ENCODE assay signal across 25 mouse cellular contexts in genomic region chr19:28408787-28409186, GRCm38 (mm10).
"Had no signal": no experiment of that assay in that cellular context is flagged by ENCODE, and none has a peak within 500 bp of the region (broad histone marks: within the 10 kb centered on the region; RNA-seq: fewer than 3 reads in every experiment).

No protein-coding gene starts in this region.

- H3K9me3 ChIP-seq: limb, embryonic 10.5 days; liver, embryonic 12.5 days; liver, embryonic 15.5 days; lung, embryonic 15.5 days; neural tube, embryonic 15.5 days had no signal

- H3K4me2 ChIP-seq: limb, embryonic 13.5 days; liver, embryonic 12.5 days; liver, embryonic 15.5 days; lung, embryonic 15.5 days; neural tube, embryonic 12.5 days; neural tube, embryonic 15.5 days had no signal

- ATAC-seq: intestine, embryonic 16.5 days; liver, embryonic 12.5 days had no signal

- DNase-seq: kidney, adult 18-20 months; kidney, postnatal 10 days; kidney, postnatal 36 days; liver; lung, adult 18-20 months; lung, postnatal 10 days; lung, postnatal 36 days; midbrain, embryonic 14.5 days; right cerebral cortex, adult 18-20 months; right cerebral cortex, postnatal 14 days; right cerebral cortex, postnatal 4 days; thymus, adult 2 months; thymus, postnatal 14 days; thymus, postnatal 4 days had no signal

- H3K4me1 ChIP-seq: limb, embryonic 10.5 days; liver, embryonic 12.5 days; liver, embryonic 15.5 days; lung, embryonic 15.5 days; megakaryocyte, embryonic 14.5 days; midbrain, embryonic 10.5 days; neural tube, embryonic 12.5 days; neural tube, embryonic 15.5 days had no signal

- H3K27me3 ChIP-seq: limb, embryonic 13.5 days; liver, embryonic 12.5 days; liver, embryonic 15.5 days; lung, embryonic 15.5 days; megakaryocyte, embryonic 14.5 days; neural tube, embryonic 12.5 days; neural tube, embryonic 15.5 days had no signal

- H3K4me3 ChIP-seq: limb, embryonic 10.5 days; limb, embryonic 13.5 days; liver, embryonic 12.5 days; liver, embryonic 15.5 days; lung, embryonic 15.5 days; megakaryocyte, embryonic 14.5 days; midbrain, embryonic 10.5 days; neural tube, embryonic 12.5 days; neural tube, embryonic 15.5 days had no signal

- H3K27ac ChIP-seq: limb, embryonic 10.5 days; limb, embryonic 13.5 days; liver, embryonic 12.5 days; liver, embryonic 15.5 days; lung, embryonic 15.5 days; midbrain, embryonic 10.5 days; neural tube, embryonic 12.5 days; neural tube, embryonic 15.5 days; stomach, postnatal 0 days had no signal

- H3K36me3 ChIP-seq: limb, embryonic 10.5 days; limb, embryonic 13.5 days; liver, embryonic 12.5 days; liver, embryonic 15.5 days; lung, embryonic 15.5 days; midbrain, embryonic 10.5 days; neural tube, embryonic 12.5 days; neural tube, embryonic 15.5 days had no signal

- H3K9ac ChIP-seq: limb, embryonic 13.5 days; liver, embryonic 12.5 days; liver, embryonic 15.5 days; lung, embryonic 15.5 days; neural tube, embryonic 12.5 days; neural tube, embryonic 15.5 days had no signal
